In the genomic region with DNA sequence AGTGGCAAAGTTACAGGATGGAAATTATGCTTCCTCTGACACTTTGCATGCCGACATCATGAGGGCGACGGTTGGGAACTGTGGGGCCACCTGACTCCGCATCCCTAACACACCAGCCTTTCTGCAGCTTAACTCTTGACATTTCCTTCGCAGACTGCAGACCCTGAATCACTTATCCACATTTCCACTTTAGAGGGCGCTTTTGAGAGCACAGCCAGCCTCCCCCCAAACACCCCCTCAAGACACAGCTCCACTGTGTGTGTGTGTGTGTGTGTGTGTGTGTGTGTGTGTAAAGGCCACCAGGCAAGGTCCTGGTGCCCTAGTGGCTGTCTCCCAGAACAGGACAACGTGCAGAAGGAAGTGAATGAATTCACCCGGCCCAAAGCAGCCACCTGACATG, we compare ENCODE assay signal across 13 mouse cellular contexts. TPM values are rescaled to one million over a fixed set of nuclear protein-coding genes. Genes with fewer than 3 reads are reported as not detected.
DNase-seq lines count a peak whose midpoint lies in the region; ATAC-seq and TF ChIP-seq lines count a peak whose summit lies in the region.
"Had no signal": no experiment of that assay in that cellular context is flagged by ENCODE, and none has a peak within 500 bp of the region (broad histone marks: within the 10 kb centered on the region; RNA-seq: fewer than 3 reads in every experiment).

No protein-coding gene starts in this region.

- no peaks in the 10 kb centered on the region for H3K27me3 ChIP-seq in forebrain, postnatal 0 days (ENCODE audit: insufficient read depth, low read length)
- no peaks in the 10 kb centered on the region for H3K27me3 ChIP-seq in forebrain, embryonic 14.5 days (replicated peaks; ENCODE audit: control insufficient read depth, insufficient read depth, low read length)
- no peaks in the 10 kb centered on the region for H3K27me3 ChIP-seq in liver, postnatal 0 days (ENCODE audit: insufficient read depth, low read length)
- H3K27me3 ChIP-seq in liver, embryonic 11.5 days (replicated peaks; ENCODE audit: control insufficient read depth, insufficient read depth, low read length) = peaks cover under 1% of the 10 kb centered on the region; the same call in 1 of the 2 replicates
- no peaks in the 10 kb centered on the region for H3K27me3 ChIP-seq in intestine, postnatal 0 days (replicated peaks; ENCODE audit: control insufficient read depth, insufficient read depth, low read length)
- H3K27me3 ChIP-seq: Patski had no signal

- no peaks in the 10 kb centered on the region for H3K9me3 ChIP-seq in forebrain, postnatal 0 days (ENCODE audit: low read length)
- no peaks in the 10 kb centered on the region for H3K9me3 ChIP-seq in forebrain, embryonic 14.5 days (replicated peaks; ENCODE audit: control insufficient read depth, low read length)
- H3K9me3 ChIP-seq in liver, postnatal 0 days (ENCODE audit: low read length) = no peaks in the 10 kb centered on the region
- H3K9me3 ChIP-seq in liver, embryonic 11.5 days (ENCODE audit: control insufficient read depth, low read length) = no peaks in the 10 kb centered on the region
- no peaks in the 10 kb centered on the region for H3K9me3 ChIP-seq in intestine, postnatal 0 days (ENCODE audit: control insufficient read depth)
- H3K9me3 ChIP-seq: limb, embryonic 12.5 days; midbrain, embryonic 12.5 days; neural tube, embryonic 13.5 days had no signal

- intact Hi-C loops in gastrocnemius, adult 2 months (cut with DNase I) = no loop called here

- H3K4me1 ChIP-seq in forebrain, postnatal 0 days (ENCODE audit: insufficient read depth) = no peaks in the 10 kb centered on the region
- peaks cover 3% of the 10 kb centered on the region for H3K4me1 ChIP-seq in forebrain, embryonic 14.5 days (ENCODE audit: control insufficient read depth, insufficient read depth, low read length)
- H3K4me1 ChIP-seq in liver, postnatal 0 days (ENCODE audit: insufficient read depth) = peaks cover 12% of the 10 kb centered on the region
- H3K4me1 ChIP-seq in liver, embryonic 11.5 days (replicated peaks; ENCODE audit: control insufficient read depth, insufficient read depth, low read length) = peaks cover 6% of the 10 kb centered on the region
- peaks cover 6% of the 10 kb centered on the region; the same call in 1 of the 2 replicates for H3K4me1 ChIP-seq in intestine, postnatal 0 days (replicated peaks; ENCODE audit: control insufficient read depth, insufficient read depth, low read length)

- TF ChIP-seq CTCF in forebrain, postnatal 0 days (IDR thresholded peaks at IDR 0.05; ENCODE audit: low read depth) = no peak; the same call in 1 of the 2 replicates
- 0 out of 2 replicates have a peak, but pooled peaks have one; percentile 8 for TF ChIP-seq CTCF in liver, postnatal 0 days (IDR thresholded peaks at IDR 0.05; ENCODE audit: low read depth)
- peak; percentile 22 for TF ChIP-seq CTCF in intestine, postnatal 0 days (IDR thresholded peaks at IDR 0.05; ENCODE audit: low read depth)
- no peak for TF ChIP-seq CTCF in gastrocnemius, adult 2 months (IDR thresholded peaks at IDR 0.05)

- no peak overlapping the region for H3K27ac ChIP-seq in forebrain, postnatal 0 days (ENCODE audit: low read depth, low read length)
- H3K27ac ChIP-seq in forebrain, embryonic 14.5 days (ENCODE audit: low read depth, low read length) = no peak overlapping the region
- H3K27ac ChIP-seq in liver, postnatal 0 days (ENCODE audit: low read depth) = no peak overlapping the region
- no peak overlapping the region for H3K27ac ChIP-seq in liver, embryonic 11.5 days (ENCODE audit: low read depth, low read length)
- no peak overlapping the region for H3K27ac ChIP-seq in intestine, postnatal 0 days (ENCODE audit: low read depth, low read length)
- H3K27ac ChIP-seq in gastrocnemius, adult 2 months = no peak overlapping the region
- H3K27ac ChIP-seq: limb, embryonic 12.5 days; midbrain, embryonic 12.5 days; neural tube, embryonic 13.5 days had no signal

- WGBS in forebrain, postnatal 0 days = 67% methylated on average over 8 of the region's 8 CpGs
- WGBS in forebrain, embryonic 14.5 days = 65% methylated on average over 8 of the region's 8 CpGs
- WGBS in liver, postnatal 0 days (ENCODE audit: insufficient replicate concordance) = 80% methylated on average over 8 of the region's 8 CpGs
- 82% methylated on average over 8 of the region's 8 CpGs for WGBS in liver, embryonic 11.5 days
- WGBS in intestine, postnatal 0 days = 84% methylated on average over 8 of the region's 8 CpGs

- H3K4me2 ChIP-seq in forebrain, postnatal 0 days (ENCODE audit: low read depth) = no peak overlapping the region
- no peak overlapping the region for H3K4me2 ChIP-seq in forebrain, embryonic 14.5 days (ENCODE audit: low read length)
- no peak overlapping the region; the same call in 1 of the 2 replicates for H3K4me2 ChIP-seq in liver, postnatal 0 days (ENCODE audit: low read depth, low read length)
- H3K4me2 ChIP-seq in liver, embryonic 11.5 days = no peak overlapping the region; the same call in 1 of the 2 replicates
- H3K4me2 ChIP-seq in intestine, postnatal 0 days (replicated peaks; ENCODE audit: low read depth) = 0 out of 2 replicates have a peak overlapping the region, but pooled peaks have one; percentile 27
- H3K4me2 ChIP-seq: limb, embryonic 12.5 days; midbrain, embryonic 12.5 days; neural tube, embryonic 13.5 days had no signal

- no peaks in the 10 kb centered on the region for H3K36me3 ChIP-seq in forebrain, postnatal 0 days (ENCODE audit: insufficient read depth)
- no peaks in the 10 kb centered on the region for H3K36me3 ChIP-seq in forebrain, embryonic 14.5 days (ENCODE audit: control insufficient read depth, insufficient read depth, low read length)
- H3K36me3 ChIP-seq in liver, postnatal 0 days (replicated peaks; ENCODE audit: insufficient read depth, low read length) = no peaks in the 10 kb centered on the region
- no peaks in the 10 kb centered on the region for H3K36me3 ChIP-seq in liver, embryonic 11.5 days (ENCODE audit: control insufficient read depth, insufficient read depth, low read length)
- no peaks in the 10 kb centered on the region for H3K36me3 ChIP-seq in intestine, postnatal 0 days (ENCODE audit: control insufficient read depth, insufficient read depth)
- H3K36me3 ChIP-seq: limb, embryonic 12.5 days; midbrain, embryonic 12.5 days; neural tube, embryonic 13.5 days had no signal

- no peak overlapping the region for H3K4me3 ChIP-seq in forebrain, postnatal 0 days (ENCODE audit: low read depth, low read length)
- no peak overlapping the region for H3K4me3 ChIP-seq in forebrain, embryonic 14.5 days (ENCODE audit: low read depth, low read length)
- H3K4me3 ChIP-seq in liver, postnatal 0 days (ENCODE audit: low read depth, low read length) = no peak overlapping the region
- no peak overlapping the region for H3K4me3 ChIP-seq in liver, embryonic 11.5 days (ENCODE audit: low read depth, low read length)
- no peak overlapping the region for H3K4me3 ChIP-seq in intestine, postnatal 0 days (ENCODE audit: low read depth, low read length)
- no peak overlapping the region for H3K4me3 ChIP-seq in gastrocnemius, adult 2 months
- H3K4me3 ChIP-seq: limb, embryonic 12.5 days; midbrain, embryonic 12.5 days; neural tube, embryonic 13.5 days had no signal

- peak; percentile 12; the same call in 1 of the 2 replicates for ATAC-seq in forebrain, postnatal 0 days
- ATAC-seq in forebrain, embryonic 14.5 days = no peak
- ATAC-seq in liver, postnatal 0 days = no peak
- no peak for ATAC-seq in liver, embryonic 11.5 days (replicated peaks; ENCODE audit: low FRiP score)
- no peak for ATAC-seq in intestine, postnatal 0 days
- ATAC-seq: Patski had no signal

- no peak overlapping the region for H3K9ac ChIP-seq in forebrain, postnatal 0 days
- H3K9ac ChIP-seq in forebrain, embryonic 14.5 days (ENCODE audit: low read length) = no peak overlapping the region
- no peak overlapping the region for H3K9ac ChIP-seq in liver, postnatal 0 days (replicated peaks)
- H3K9ac ChIP-seq in liver, embryonic 11.5 days (ENCODE audit: low read depth, low read length) = no peak overlapping the region
- H3K9ac ChIP-seq in intestine, postnatal 0 days (ENCODE audit: low read depth, low read length) = no peak overlapping the region
- H3K9ac ChIP-seq: limb, embryonic 12.5 days; midbrain, embryonic 12.5 days; neural tube, embryonic 13.5 days had no signal

- TF ChIP-seq EP300 in liver, postnatal 0 days (IDR thresholded peaks at IDR 0.05; ENCODE audit: low read depth) = no peak

- DNase-seq in forebrain, postnatal 0 days = no peak
- no peak for DNase-seq in forebrain, embryonic 14.5 days (ENCODE audit: low spot score)
- no peak for DNase-seq in liver, postnatal 0 days
- DNase-seq in liver, embryonic 11.5 days (ENCODE audit: low spot score) = no peak
- DNase-seq in thymus, postnatal 36 days = peak; percentile 48 to 53
- DNase-seq in gastrocnemius, adult 2 months = no peak
- DNase-seq: cerebellum, adult 8-10 months; right cerebral cortex, postnatal 25 days had no signal

RNA-seq across cellular contexts. Expression of gene Traf1, which starts 4.2 kb away (rescaled TPM):
- total RNA-seq in forebrain, postnatal 0 days (2014; rRNA removed) = 0.86 and 2.2 TPM in 2 replicates
- 1.9 and 2.7 TPM in 2 replicates for polyA plus RNA-seq in forebrain, postnatal 0 days (2015; fragmentation: Nextera tagmentation; extraction: Ambion mirVana)
- polyA plus RNA-seq in forebrain, embryonic 14.5 days (2014; fragmentation: Nextera tagmentation; extraction: Ambion mirVana) = 0.42 and 0.76 TPM in 2 replicates
- 0.34 and 0.43 TPM in 2 replicates for polyA plus RNA-seq in liver, postnatal 0 days (2015; fragmentation: Nextera tagmentation; extraction: Ambion mirVana)
- polyA plus RNA-seq in liver, embryonic 11.5 days (2014; fragmentation: Nextera tagmentation; extraction: Ambion mirVana) = 0.38 TPM in 2 replicates
- 1.1 and 1.6 TPM in 2 replicates for polyA plus RNA-seq in intestine, postnatal 0 days (2015; fragmentation: Nextera tagmentation; extraction: Ambion mirVana)
- total RNA-seq in gastrocnemius, adult 2 months (2021) = 1 to 10 TPM in 1 of 2 experiments, under 1 TPM in 1; 0.46 to 1.2 TPM

RNA-seq across cellular contexts. Expression of gene Phf19, which starts 52.0 kb away (rescaled TPM):
- total RNA-seq in forebrain, postnatal 0 days (2014; rRNA removed) = 1.5 and 2.5 TPM in 2 replicates
- polyA plus RNA-seq in forebrain, postnatal 0 days (2015; fragmentation: Nextera tagmentation; extraction: Ambion mirVana) = 1.5 and 2.4 TPM in 2 replicates
- polyA plus RNA-seq in forebrain, embryonic 14.5 days (2014; fragmentation: Nextera tagmentation; extraction: Ambion mirVana) = 4.7 and 6.2 TPM in 2 replicates
- 1.1 and 1.3 TPM in 2 replicates for polyA plus RNA-seq in liver, postnatal 0 days (2015; fragmentation: Nextera tagmentation; extraction: Ambion mirVana)
- 4.5 and 5.2 TPM in 2 replicates for polyA plus RNA-seq in liver, embryonic 11.5 days (2014; fragmentation: Nextera tagmentation; extraction: Ambion mirVana)
- 2.7 and 2.9 TPM in 2 replicates for polyA plus RNA-seq in intestine, postnatal 0 days (2015; fragmentation: Nextera tagmentation; extraction: Ambion mirVana)
- total RNA-seq in gastrocnemius, adult 2 months (2021) = under 1 TPM; 0.54 to 0.61 TPM

Comparison
In these comparisons a context has a peak if more than half of its experiments do, and no peak if none do; other contexts are left out.
1. DNase-seq: peak in thymus, postnatal 36 days (2 of 2); none in forebrain, postnatal 0 days (single experiment), forebrain, embryonic 14.5 days (single experiment), liver, postnatal 0 days (single experiment), liver, embryonic 11.5 days (single experiment) and gastrocnemius, adult 2 months (single experiment).
2. CTCF ChIP-seq: peak in liver, postnatal 0 days (single experiment) and intestine, postnatal 0 days (single experiment); none in forebrain, postnatal 0 days (single experiment) and gastrocnemius, adult 2 months (single experiment).